Mouse (Mus musculus) left cerebral cortex, adult 11 months (tissue): ENCODE data around the gene Zp1.
A peak's percentile ranks its signal among the peaks of the same experiment; 100 is the strongest.

Experiments
- DNase-seq: peaks from one replicate; pipeline ENCODE4 v3.0.0; 2022; ENCODE audit warnings: low spot score

Zp1 gene

DNA sequence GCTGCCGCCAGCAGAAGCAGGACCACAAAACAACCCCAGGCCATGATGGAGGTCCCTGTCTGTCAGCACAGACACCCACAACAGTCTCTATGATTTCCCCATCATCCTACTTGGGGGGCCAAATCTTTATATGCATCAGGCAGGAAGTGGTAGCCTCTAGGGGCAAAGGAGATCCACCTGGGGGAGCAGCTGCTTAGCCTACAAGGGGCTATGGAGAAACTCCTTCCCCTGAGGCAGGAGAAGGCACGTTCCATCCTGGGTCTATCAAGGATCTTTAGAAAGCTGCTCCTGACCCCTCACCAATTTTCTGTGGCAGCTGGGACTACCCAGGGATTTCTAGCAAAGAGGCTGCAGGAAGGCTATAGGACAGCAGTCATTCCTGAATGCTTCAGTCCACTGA is at the start of gene Zp1:
Zp1 (minus strand) TSS at position 101 of the 400 bp plus-strand sequence.
- DNase-seq = no peak

DNA sequence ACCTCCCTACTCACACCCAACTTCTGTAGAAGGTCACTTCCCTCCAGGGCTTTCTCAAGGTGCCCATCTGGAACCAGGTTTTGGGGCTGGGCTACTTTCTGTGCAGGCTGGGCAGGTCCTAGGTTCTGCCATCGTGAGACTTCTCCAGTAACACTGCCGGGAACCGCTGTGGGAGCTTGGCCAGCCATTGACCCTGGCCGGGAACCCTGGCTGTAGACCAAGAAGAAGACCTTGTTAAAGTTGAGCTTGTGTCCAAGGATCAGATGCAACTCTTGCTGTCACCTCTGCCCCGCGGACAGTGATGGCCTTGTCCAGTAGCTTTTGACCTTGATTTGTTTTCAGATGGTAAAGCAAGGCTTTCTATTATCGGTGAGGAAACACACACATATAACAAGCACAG is 48.1 kb upstream of the Zp1 start:
- no peak for DNase-seq

DNA sequence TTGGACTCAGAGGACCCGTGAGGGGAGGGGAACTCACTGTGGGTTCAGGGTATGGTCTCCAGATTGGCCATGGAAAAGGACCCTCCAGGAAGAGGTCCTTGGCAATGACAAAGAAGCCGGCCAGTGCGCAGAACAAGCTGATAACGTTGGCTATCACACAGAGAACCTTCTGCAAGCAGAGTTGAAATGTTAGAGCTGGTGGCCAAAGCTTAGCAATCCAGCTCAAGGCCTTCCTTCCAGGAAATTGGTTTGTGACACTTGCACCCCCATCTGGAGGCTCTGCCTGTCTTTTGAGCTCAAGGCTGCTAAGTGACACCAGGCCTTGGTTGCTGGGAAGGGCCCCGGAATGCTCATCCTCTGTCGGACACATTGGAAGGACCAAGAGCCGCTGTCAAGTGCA is 45.3 kb upstream of the Zp1 start:
- DNase-seq = no peak

DNA sequence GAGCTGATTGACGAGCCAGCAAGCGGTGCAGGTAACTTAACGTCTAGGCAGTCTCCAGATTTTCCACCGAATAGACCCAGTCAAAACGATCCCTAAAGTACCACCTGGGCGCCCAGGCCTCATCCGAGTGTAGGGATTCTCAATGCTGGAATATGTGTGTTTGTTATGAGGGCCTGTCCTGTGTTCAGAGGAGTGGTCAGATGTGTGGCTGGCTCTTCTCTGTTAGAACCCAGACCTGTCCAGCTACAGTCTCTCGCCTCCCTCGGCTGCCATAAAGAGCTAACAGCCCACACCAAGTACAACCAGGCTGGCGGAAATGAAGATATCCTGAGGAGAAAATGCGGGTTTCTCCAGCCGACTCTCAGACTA is 39.5 kb upstream of the Zp1 start:
- no peak for DNase-seq

DNA sequence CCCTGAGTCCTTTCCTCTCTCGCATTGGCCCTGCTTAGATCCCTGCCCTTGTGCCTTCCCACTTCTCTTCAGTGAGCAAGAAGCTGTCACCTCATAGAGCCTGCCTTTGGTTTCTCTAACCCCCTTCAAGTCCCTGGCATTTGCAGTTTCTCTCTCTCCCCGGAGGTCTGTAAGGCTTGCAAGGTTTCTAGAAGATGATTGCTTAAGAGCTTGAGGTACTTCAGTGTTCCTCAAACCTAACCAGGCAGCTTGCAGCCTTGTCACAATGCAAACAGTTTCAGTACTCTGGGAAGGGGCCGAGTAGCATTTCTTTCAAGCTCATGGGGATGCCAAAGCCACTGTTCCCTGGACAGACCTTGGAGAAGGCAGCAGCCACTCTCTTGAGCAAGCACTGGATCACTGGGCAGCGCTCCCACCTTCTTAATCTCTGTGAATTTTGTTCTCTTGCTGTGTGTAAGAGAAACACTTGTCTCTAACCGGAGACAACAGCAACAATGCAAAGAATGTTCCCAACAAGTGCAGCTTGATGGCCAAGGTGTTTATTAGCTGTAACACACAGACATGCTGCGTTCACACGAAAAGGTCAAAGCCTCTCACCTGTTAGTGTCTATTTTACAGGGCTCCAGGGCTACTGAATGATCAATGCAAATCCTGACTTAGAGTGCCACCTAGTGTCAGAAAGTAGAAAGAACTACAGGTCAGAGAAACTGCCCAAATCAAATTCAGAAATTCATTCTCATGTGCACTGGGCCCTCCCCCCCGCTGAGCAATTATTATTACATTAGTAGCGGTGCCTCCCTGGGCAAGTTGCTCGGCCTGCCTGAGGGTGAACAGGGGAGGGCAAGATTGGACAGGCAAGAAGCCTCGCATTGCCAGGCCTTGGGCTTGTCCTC is 38.9 kb upstream of the Zp1 start:
- no peak for DNase-seq

DNA sequence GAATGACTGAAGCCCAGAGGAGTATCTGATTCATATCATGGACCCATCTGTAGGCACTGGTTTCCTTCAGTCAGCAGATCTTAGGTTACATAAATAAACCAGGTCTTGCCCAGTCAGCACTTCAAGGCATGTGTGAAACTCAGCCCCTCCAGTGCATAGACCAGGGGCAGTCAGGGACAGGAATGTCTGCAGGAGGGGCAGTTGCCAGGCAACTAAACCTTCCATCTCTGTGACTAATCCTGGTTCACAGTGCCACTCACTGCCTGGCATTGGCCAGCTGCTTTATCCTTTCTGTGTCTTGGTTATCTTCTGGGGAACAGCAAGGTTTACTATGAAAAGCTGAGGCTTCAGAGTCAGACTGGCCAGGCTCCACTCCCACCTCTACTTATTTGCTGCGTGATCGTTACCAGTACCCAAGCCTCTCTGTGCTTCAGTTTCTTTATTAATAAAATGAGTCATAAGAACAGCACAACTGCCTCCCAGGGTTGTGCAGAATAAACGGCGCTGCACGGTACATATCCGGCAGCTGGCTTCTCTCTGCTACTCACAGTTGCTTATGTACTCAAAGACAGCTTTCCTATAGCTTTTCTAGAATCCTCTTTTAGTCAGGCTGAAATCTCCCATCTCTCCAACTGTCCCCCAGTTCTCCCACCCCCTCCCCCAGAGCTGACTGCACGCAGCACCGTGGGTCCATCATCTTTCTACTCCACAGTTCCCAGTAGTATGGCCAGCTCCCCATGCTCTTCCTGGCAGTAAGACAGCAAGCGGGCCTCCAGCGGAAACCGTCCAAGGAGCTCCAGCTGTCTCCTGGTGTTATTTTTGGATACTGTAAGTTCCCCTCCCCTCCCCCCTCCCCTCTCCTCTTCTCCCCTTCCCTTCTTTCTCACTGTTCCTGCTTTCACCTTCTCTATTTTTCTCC is 31.8 kb upstream of the Zp1 start:
- no peak for DNase-seq

DNA sequence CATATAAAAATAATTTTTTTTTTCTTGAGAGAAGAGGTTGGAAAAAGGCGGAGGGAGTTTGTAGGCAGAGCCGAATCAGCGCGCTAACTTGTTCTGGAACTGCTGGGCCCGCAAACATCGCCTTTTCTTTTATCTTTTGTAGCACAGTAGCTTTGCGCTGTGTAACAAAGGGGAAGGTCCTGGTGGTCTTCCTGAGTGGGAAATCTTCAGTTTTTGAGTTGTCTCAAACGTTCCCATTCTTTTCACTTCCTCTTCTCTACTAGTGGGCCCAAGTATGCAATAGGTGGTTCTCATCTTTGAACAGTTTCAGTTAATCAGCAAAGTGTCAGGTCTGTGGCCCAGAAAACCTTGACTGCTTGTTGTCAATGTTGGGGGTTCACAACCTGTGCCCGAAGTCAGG is 29.1 kb upstream of the Zp1 start:
- DNase-seq = no peak

DNA sequence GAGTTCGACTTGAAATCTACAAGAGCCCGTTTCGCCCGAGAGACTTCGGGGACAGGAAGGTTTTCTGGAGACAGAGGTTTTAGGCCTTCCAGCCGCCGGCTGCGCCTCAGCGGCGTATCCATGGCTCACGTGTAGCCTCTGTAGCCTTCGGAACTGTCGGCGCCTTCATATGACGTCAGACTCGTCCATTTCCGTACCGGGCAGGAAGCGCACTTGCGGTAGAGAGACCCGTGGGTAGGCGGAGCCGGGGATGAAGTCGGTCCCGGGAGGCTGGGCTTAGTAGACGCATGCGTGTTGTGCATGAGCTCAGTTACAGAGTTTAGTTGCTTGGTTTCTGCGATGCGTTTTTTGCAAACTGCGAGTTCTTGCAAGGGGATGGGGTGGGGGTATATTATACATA is 28.7 kb upstream of the Zp1 start, which contains the start of gene Ccdc86:
Ccdc86 (minus strand) TSS at position 155 of the 400 bp plus-strand sequence.
- peak; percentile 93 for DNase-seq

DNA sequence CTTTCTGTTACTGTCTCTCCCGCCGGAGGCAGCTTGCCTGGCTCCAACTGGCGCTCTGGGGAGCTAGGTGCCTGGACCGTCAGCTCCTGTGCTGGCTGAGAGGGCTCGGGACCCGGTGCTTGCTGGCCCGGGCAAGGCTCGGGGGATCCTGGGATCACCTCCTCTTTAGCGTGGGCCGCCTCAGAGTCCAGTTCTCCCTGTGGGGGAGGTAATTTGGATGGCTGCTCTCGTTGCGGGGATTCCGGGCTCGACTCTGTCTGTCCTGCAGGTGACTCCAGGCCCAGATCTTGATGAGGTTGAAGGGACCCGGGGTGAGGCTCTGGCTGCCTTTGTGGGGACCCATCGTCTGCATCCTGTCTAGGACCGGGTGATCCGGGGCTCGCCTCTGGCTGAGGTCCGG is 28.0 kb upstream of the Zp1 start:
- DNase-seq = no peak

DNA sequence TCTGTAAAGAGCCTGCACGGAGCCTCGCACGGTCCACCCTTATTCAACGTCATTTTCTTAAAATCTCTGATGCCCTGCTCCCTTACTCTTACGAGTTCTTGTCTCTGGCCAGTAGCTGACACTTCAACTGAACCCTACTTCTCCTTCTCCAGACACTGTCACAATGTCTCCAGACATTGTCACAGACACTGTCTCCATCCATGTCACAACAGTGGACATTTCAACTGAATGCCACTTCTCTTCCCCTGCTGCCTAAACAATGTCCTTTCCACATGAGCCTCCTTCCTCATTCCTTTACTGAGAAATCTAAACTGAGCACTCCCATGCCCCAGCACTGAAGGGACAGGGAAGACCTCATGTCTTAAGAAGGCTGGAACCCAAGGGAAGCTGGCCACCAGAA is 26.8 kb upstream of the Zp1 start:
- DNase-seq = no peak

DNA sequence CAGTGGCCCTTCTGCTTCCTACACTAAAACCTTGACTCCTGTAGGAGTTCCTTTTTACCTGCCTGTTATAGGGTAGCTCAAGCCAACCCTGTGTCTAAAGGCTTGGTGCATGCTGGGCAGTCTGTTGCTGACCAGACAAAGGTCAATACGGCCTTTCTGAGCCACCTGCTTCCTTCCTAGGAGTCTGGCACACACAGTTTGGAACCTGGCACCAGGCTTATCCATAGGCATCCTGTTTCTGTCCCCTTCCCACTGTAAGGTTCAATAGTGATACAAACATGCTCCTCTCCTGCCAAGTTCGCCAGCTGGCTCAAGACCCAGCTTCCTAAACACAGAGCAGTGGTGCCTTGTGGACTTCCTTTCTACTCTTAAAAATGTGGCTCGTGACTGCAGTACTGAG is 26.1 kb upstream of the Zp1 start:
- DNase-seq = no peak

DNA sequence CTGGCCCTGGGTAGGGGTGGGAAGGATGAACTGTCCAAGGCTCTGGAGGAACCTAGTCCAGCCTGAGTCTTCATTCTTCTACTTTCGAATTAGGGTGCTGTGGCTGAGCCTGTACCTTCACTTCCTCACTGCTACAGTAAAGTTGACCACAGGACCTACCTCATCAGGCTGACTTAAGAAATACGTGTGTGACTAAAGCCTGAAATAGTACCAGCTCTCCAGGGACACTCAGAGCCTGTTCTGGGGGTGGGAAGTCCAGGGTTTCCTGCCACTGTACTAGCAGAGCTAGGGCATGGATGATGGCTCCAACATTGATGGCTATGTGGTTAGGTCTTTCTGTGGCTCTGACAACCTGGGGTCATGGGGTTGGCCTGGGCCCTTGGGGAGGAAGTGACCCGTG is 23.5 kb upstream of the Zp1 start:
- no peak for DNase-seq

DNA sequence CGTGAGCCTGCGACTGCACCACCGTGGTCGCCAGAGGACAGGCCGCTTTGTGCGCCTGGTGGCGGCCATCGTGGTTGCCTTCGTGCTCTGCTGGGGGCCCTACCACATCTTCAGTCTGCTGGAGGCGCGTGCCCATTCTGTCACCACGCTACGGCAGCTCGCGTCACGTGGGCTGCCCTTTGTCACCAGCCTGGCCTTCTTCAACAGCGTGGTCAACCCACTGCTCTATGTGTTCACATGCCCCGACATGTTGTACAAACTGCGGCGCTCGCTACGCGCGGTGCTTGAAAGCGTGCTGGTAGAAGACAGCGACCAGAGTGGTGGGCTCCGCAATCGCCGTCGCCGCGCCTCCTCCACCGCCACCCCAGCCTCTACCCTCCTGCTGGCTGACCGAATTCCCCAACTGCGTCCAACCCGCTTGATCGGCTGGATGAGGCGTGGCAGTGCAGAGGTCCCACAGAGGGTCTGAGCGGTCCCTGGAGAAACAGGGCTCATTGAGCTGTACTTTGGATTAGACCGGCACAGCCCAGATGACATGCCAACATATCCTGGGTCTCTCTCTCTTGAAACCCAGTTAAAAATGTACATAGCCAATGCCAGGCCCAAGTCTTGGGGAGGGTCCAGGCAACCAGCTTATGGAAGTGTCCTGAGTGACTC is 20.5 kb upstream of the Zp1 start:
- no peak for DNase-seq

DNA sequence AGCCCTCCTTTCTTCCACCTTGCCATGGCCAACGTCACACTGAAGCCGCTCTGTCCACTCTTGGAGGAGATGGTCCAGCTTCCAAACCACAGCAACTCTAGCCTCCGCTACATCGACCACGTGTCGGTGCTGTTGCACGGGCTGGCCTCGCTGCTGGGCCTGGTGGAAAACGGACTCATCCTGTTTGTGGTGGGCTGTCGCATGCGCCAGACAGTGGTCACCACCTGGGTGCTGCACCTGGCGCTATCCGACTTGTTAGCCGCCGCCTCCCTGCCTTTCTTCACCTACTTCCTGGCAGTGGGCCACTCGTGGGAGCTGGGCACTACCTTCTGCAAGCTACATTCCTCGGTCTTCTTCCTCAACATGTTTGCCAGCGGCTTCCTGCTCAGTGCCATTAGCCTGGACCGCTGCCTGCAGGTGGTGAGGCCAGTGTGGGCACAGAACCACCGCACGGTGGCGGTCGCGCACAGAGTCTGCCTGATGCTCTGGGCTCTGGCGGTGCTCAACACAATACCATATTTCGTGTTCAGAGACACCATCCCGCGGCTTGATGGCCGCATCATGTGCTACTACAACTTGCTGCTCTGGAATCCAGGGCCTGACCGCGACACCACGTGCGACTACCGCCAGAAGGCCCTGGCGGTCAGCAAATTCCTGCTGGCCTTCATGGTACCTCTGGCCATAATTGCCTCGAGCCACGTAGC is 19.8 kb upstream of the Zp1 start:
- DNase-seq = no peak

DNA sequence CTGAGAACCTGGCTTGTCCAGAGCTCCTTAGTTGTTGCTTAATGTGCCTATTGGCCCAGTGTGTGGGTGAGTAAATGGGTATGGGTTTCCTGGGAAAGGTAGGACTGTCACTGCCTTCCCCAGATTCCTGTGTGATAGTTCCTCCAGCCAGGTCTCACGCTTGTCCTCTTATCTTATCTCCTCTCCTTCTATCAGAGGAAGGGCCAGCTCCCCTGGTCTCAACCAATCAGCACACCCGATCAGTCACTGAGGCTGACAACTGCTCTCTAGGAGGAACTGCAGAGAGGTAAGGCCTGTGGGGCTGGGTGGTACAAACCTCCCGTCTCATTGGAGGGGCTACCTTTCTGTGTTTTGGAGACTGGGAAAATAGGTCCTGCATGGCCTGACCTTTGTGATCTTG is 18.3 kb upstream of the Zp1 start:
- DNase-seq = no peak

DNA sequence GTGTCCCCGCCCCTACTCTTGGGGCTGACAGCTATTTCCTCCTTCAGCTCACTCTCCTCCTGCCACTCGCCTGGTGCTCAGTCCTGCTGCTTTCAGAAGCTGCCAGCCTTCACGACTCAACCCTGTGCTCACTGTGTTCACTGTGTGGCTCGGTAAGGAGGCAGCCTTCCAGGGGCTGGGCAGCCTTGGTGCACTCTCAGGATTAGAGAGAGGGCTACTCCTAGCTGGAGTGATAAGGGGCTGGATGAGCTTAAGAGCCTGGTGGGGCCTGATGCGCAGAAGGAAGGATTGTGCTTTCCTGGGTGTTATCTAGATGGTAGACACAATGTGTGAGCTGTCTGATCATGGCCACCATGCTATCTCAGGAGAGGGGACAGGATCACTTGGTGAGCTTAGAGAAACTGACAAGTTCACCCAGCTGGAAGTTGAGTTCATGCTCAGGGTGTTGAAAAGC is 16.7 kb upstream of the Zp1 start, which contains the start of gene Ptgdr2:
Ptgdr2 (plus strand) TSS at position 51 of the 454 bp plus-strand sequence.
- no peak for DNase-seq

DNA sequence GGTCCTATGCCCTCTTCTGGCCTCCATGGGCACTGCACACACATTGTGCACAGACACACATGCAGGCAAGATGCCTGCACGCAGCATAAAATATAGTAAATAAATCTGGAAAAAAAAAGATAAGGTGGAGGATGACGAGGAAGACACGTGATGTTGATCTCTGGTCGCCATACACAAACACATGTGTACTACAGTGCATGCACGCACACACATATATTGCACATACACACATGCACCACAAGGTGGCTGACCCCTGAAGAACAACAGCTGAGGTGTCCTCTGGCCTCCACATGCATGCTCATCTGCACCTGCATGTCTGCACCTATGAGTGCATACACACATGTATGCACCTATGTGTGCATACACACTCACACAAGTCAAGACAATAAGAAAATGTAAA is 15.6 kb upstream of the Zp1 start:
- DNase-seq = no peak

DNA sequence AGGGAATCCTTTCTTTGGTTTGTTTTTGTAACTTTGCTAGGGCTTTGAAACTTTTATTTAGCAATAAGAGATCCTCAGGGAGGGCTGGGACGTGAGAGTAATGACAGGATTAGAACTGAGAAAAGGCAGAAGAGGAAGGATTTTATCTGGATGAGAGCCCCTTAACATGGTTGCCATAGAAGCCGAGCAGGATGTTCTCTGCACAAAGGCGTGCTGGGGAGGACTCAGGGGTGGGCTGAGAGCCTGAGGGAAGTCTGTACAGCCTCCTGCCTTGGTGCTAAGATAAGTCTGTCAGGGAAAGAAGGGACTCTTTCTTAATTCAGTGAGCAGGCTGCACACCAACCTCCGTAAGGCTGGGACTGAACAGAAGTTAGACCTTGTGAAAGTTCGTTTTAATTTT is 14.6 kb upstream of the Zp1 start:
- DNase-seq = no peak

DNA sequence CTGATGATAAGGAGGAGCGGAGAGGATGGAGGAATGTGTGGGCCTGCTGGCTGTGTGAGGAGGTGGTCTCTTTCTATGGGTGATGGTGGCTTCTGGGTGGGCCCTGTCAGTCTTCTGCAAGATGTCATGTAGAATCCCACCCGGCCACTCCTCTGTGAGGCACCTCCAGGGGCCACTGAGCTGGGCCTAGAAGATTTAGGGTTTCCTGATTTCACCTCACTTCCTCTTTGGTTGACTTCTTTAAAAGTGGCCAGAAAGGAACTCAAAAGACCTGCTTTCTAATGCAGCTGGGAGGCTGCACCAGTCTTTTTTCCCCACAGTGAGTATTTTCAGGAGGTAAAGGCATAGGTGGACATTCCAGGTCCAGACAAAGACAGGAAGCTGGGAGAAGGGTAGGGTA is 10.2 kb upstream of the Zp1 start:
- DNase-seq = no peak

DNA sequence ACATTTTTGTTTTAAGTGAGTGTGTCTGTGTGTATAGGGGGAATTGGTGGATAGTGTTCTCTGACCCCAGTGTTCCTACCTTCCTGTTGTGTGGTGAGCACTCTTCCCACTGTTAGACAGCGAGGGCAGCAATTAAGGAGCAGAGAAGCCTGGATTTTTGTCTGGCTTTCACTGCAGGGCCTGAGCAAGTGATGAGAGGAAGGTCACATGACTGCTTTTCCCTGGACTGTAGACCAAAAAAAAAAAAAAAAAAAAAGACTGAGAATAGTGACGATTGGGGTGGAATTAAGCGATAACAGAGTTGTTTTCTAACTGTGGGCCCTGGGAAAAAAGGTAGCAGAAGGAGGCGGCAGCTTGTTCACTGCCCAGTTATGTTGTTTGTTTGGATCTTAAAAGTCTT is 6.2 kb upstream of the Zp1 start:
- no peak for DNase-seq

DNA sequence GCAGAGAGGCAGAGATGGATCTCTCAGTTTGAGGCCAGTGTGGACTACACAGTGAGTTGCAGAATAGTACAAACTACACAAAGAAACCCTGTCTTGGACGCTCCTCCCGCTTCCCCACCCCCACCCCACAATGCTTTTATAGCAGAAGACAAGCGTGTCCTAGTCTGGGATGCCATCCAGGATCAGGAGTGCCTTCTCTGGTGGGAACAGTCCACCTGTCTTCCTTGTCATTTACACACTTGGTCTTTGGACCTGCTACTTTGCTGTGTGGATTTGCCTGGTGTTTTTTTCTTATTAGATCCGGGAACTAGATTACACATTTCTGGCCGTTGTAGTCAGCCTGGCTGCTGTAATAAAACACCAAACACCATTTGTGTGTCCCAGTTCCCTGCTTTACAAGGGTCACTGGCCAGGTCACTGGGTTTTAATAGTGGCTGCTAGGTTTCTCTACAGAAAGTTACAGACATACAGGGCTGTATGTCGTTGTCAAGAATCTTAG is 5.7 kb upstream of the Zp1 start:
- no peak for DNase-seq

DNA sequence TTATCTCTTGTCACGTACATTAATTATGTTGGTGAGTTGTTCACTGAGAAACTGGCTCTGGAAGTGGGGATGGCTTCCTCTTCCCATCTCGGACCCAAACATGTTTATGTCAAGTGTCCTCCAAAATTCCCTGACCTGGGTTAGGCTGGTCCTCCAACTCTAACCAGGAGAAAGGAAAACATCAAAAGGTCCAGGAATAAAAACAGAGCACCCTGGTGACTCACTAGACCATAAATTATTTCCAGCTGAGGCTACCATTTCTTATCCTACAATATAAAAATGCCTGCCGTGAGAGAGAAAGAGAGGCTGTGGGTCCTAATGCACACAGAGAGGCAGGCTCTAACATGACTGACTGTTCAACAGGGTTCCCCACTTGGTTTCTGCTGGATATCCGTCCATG is 3.8 kb upstream of the Zp1 start:
- no peak for DNase-seq
